10 mouse cellular contexts compared by ENCODE assay signal in genomic region chr12:105073708-105074107, GRCm38 (mm10). TPM values are rescaled to one million over a fixed set of nuclear protein-coding genes. Genes with fewer than 3 reads are reported as not detected.
DNase-seq lines count a peak whose midpoint lies in the region; ATAC-seq lines count a peak whose summit lies in the region.
"Had no signal": no experiment of that assay in that cellular context is flagged by ENCODE, and none has a peak within 500 bp of the region (broad histone marks: within the 10 kb centered on the region; RNA-seq: fewer than 3 reads in every experiment).

No protein-coding gene starts in this region.

- no peak overlapping the region for H3K4me2 ChIP-seq in forebrain, embryonic 12.5 days
- H3K4me2 ChIP-seq in midbrain, embryonic 11.5 days, result no peak overlapping the region
- H3K4me2 ChIP-seq: heart, embryonic 15.5 days; neural tube, embryonic 12.5 days had no signal

- peaks cover 14% of the 10 kb centered on the region for H3K4me1 ChIP-seq in forebrain, embryonic 12.5 days
- peaks cover 19% of the 10 kb centered on the region for H3K4me1 ChIP-seq in forebrain, embryonic 10.5 days
- H3K4me1 ChIP-seq in midbrain, embryonic 11.5 days (ENCODE audit: control insufficient read depth, insufficient read depth, low read length), result no peaks in the 10 kb centered on the region
- H3K4me1 ChIP-seq: heart, embryonic 15.5 days; neural tube, embryonic 12.5 days had no signal

- no peak overlapping the region for H3K27ac ChIP-seq in forebrain, embryonic 12.5 days
- no peak overlapping the region for H3K27ac ChIP-seq in forebrain, embryonic 10.5 days
- H3K27ac ChIP-seq in midbrain, embryonic 11.5 days (ENCODE audit: low read depth, low read length), result no peak overlapping the region
- H3K27ac ChIP-seq: heart, embryonic 15.5 days; neural tube, embryonic 12.5 days had no signal

- no peaks in the 10 kb centered on the region for H3K9me3 ChIP-seq in forebrain, embryonic 12.5 days
- H3K9me3 ChIP-seq in forebrain, embryonic 10.5 days, result no peaks in the 10 kb centered on the region
- H3K9me3 ChIP-seq in midbrain, embryonic 11.5 days (ENCODE audit: control insufficient read depth, low read length), result no peaks in the 10 kb centered on the region
- H3K9me3 ChIP-seq: heart, embryonic 15.5 days; neural tube, embryonic 12.5 days had no signal

- H3K27me3 ChIP-seq in forebrain, embryonic 12.5 days, result no peaks in the 10 kb centered on the region
- H3K27me3 ChIP-seq in forebrain, embryonic 10.5 days (ENCODE audit: poor library complexity, severe bottlenecking), result 0 out of 2 replicates have a peak, but pooled peaks cover 6% of the 10 kb centered on the region
- H3K27me3 ChIP-seq in midbrain, embryonic 11.5 days (ENCODE audit: control insufficient read depth, insufficient read depth, low read length), result no peaks in the 10 kb centered on the region
- H3K27me3 ChIP-seq: neural tube, embryonic 12.5 days had no signal

- 39% methylated on average over 9 of the region's 9 CpGs for WGBS in forebrain, embryonic 12.5 days
- WGBS in forebrain, embryonic 10.5 days, result 44% methylated on average over 9 of the region's 9 CpGs
- WGBS in midbrain, embryonic 11.5 days, result 32% methylated on average over 9 of the region's 9 CpGs

- no peak overlapping the region for H3K9ac ChIP-seq in forebrain, embryonic 12.5 days
- H3K9ac ChIP-seq in midbrain, embryonic 11.5 days (ENCODE audit: low read length), result no peak overlapping the region
- H3K9ac ChIP-seq: heart, embryonic 15.5 days; neural tube, embryonic 12.5 days had no signal

- 0 out of 2 replicates have a peak, but pooled peaks have one; percentile 11 for ATAC-seq in forebrain, embryonic 12.5 days (ENCODE audit: low FRiP score)
- ATAC-seq in erythroblast, adult 5-6 weeks (replicated peaks; ENCODE audit: low FRiP score, poor library complexity, severe bottlenecking), result peak; percentile 81
- peak; percentile 54; the same call in 1 of the 2 replicates for ATAC-seq in midbrain, embryonic 11.5 days (ENCODE audit: low FRiP score)

- no peak for DNase-seq in forebrain, embryonic 10.5 days (ENCODE audit: extremely low spot score, low spot score)
- DNase-seq in thymus, postnatal 14 days, result peak; percentile 14
- DNase-seq in thymus, postnatal 36 days, result no peak
- DNase-seq in layer of hippocampus, adult 9-10 months (ENCODE audit: low spot score), result peak; percentile 30
- peak; percentile 91 for DNase-seq in midbrain, embryonic 11.5 days (ENCODE audit: low spot score, missing footprints)
- no peak for DNase-seq in T-cell, adult 2 months (ENCODE audit: low spot score)

- H3K36me3 ChIP-seq in forebrain, embryonic 12.5 days (replicated peaks), result no peaks in the 10 kb centered on the region
- H3K36me3 ChIP-seq in forebrain, embryonic 10.5 days (replicated peaks), result no peaks in the 10 kb centered on the region
- no peaks in the 10 kb centered on the region for H3K36me3 ChIP-seq in midbrain, embryonic 11.5 days (ENCODE audit: control insufficient read depth, insufficient read depth, low read length)
- H3K36me3 ChIP-seq: heart, embryonic 15.5 days; neural tube, embryonic 12.5 days had no signal

- no peak overlapping the region for H3K4me3 ChIP-seq in forebrain, embryonic 12.5 days (replicated peaks)
- no peak overlapping the region for H3K4me3 ChIP-seq in forebrain, embryonic 10.5 days
- no peak overlapping the region for H3K4me3 ChIP-seq in midbrain, embryonic 11.5 days (ENCODE audit: low read depth, low read length)
- H3K4me3 ChIP-seq: heart, embryonic 15.5 days; neural tube, embryonic 12.5 days had no signal

RNA-seq across cellular contexts. Expression of gene Glrx5, which starts 41.2 kb away (rescaled TPM):
- polyA plus RNA-seq in forebrain, embryonic 12.5 days (2016; fragmentation: Nextera tagmentation; extraction: Ambion mirVana), result 158 and 173 TPM in 2 replicates
- polyA plus RNA-seq in forebrain, embryonic 10.5 days (2016; fragmentation: Nextera tagmentation; extraction: Ambion mirVana), result 234 and 235 TPM in 2 replicates
- total RNA-seq in erythroblast, adult 5-6 weeks (2015; ENCODE audit: low replicate concordance), result 170 and 188 TPM in 2 replicates
- 146 and 233 TPM in 2 replicates for total RNA-seq in erythroblast, adult 5-6 weeks (2017; ENCODE audit: low replicate concordance)
- 186 and 197 TPM in 2 replicates for polyA plus RNA-seq in midbrain, embryonic 11.5 days (2014; fragmentation: Nextera tagmentation; extraction: Ambion mirVana)

Comparison
In these comparisons a context has a peak if more than half of its experiments do, and no peak if none do; other contexts are left out.
1. DNase-seq: peak in thymus, postnatal 14 days (single experiment), layer of hippocampus, adult 9-10 months (single experiment) and midbrain, embryonic 11.5 days (single experiment); none in forebrain, embryonic 10.5 days (single experiment), thymus, postnatal 36 days (0 of 2) and T-cell, adult 2 months (single experiment).
2. ATAC-seq: peak in every context shown above with its lines; median percentile 81 in erythroblast, adult 5-6 weeks; 54 in midbrain, embryonic 11.5 days; 11 in forebrain, embryonic 12.5 days.